Mouse (Mus musculus) intestine, embryonic 14.5 days (tissue): Measurements from ENCODE around the gene Olfr924. TPM values are rescaled to one million over a fixed set of nuclear protein-coding genes. Genes with fewer than 3 reads are reported as not detected.
"Not testable (repeated sequence)": the region's sequence is repeated elsewhere in the genome, so short reads cannot be mapped to it uniquely, and the experiment has no call there.

Experiments used
- ATAC-seq: fragments of 200-750 bp; cut with Nextera tagmentation; replicated peaks from 2 replicates; pipeline ENCODE4 v1.8.0; 2017; ENCODE audit warnings: low read depth, moderate number of reproducible peaks, moderate TSS enrichment, moderate library complexity; ENCODE audit not compliant: low FRiP score, low TSS enrichment
- DNase-seq: peaks from one replicate; pipeline ENCODE4 v3.0.0-alpha.2; 2018; ENCODE audit warnings: low spot score
- H3K27ac ChIP-seq: fragments of 300-500 bp; sonication (generic); 2 replicates; pipeline ENCODE4 v1.5.1; 2014; ENCODE audit warnings: low read depth, mild to moderate bottlenecking, control low read depth
- H3K27me3 ChIP-seq: fragments of 300-500 bp; sonication (generic); replicated peaks from 2 replicates; pipeline ENCODE4 v1.6.1; 2014; ENCODE audit warnings: low read length, control low read depth; ENCODE audit not compliant: control insufficient read depth, insufficient read depth
- H3K36me3 ChIP-seq: fragments of 300-500 bp; sonication (generic); 2 replicates; pipeline ENCODE4 v1.6.1; 2014; ENCODE audit warnings: low read length, control low read depth; ENCODE audit not compliant: control insufficient read depth, insufficient read depth
- H3K4me1 ChIP-seq: fragments of 300-500 bp; sonication (generic); replicated peaks from 2 replicates; pipeline ENCODE4 v1.6.1; 2014; ENCODE audit warnings: low read length, control low read depth, mixed read lengths; ENCODE audit not compliant: control insufficient read depth, insufficient read depth
- H3K4me2 ChIP-seq: fragments of 300-500 bp; sonication (generic); 2 replicates; pipeline ENCODE4 v1.6.1; 2014; ENCODE audit warnings: low read length
- H3K4me3 ChIP-seq: fragments of 300-500 bp; sonication (generic); 2 replicates; pipeline ENCODE4 v1.5.1; 2014; ENCODE audit warnings: low read depth, low read length, control low read depth, mixed read lengths
- H3K9ac ChIP-seq: fragments of 300-500 bp; sonication (generic); 2 replicates; pipeline ENCODE4 v1.6.1; 2014; ENCODE audit warnings: mild to moderate bottlenecking, low read length
- H3K9me3 ChIP-seq: fragments of 300-500 bp; sonication (generic); 2 replicates; pipeline ENCODE4 v1.6.1; 2016; ENCODE audit warnings: low read length, control low read depth; ENCODE audit not compliant: control insufficient read depth
- WGBS: fragments of 180-500 bp; shearing (Covaris S2); extraction: QIAGEN DNeasy Blood & Tissue Kit; methylation state at CpG from one replicate; pipeline ENCODE4 v1.1.7; 2014; 5-methylcytosine and 5-hydroxymethylcytosine counted together
- polyA plus RNA-seq: library from polyadenylated mRNA; unstranded; fragments of >200 nt; fragmentation: Nextera tagmentation; extraction: Ambion mirVana; gene quantifications from 2 replicates; pipeline ENCODE4 v1.2.1, GENCODE M21; 2014

Olfr924 gene
- not detected in 2 replicates for polyA plus RNA-seq

DNA sequence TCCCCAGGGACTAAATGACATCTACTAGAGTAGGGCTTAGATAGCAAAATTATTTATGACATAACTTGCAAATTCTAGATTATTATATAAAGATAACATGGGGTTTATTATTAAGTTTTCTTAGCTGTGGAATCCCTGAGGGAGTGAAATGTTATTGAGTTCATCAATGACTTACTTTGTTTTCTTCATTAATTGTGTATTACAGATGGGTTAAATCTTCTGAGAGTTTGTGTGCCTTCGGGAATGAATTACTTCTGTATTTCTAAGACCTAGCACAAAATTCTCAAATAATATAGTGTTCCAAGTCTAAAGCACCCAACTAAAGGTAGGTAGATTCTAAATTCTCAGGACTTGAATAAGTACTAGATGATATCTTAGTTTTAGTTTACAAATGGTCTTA lies at the start of gene Olfr924:
Olfr924 (plus strand) TSS at position 301 of the 400 bp plus-strand sequence.
- H3K9me3 ChIP-seq = no peaks in the 10 kb centered on the region
- DNase-seq (no peak), ATAC-seq (no peak)
- WGBS = 88% methylated on average over 1 of the region's 1 CpGs
- no peaks in the 10 kb centered on the region for H3K27me3 ChIP-seq
- no peak within 1 kb of the TSS for H3K9ac ChIP-seq
- no peak within 1 kb of the TSS for H3K27ac ChIP-seq
- H3K4me1 ChIP-seq = no peaks in the 10 kb centered on the region
- H3K4me3 ChIP-seq = no peak within 1 kb of the TSS
- H3K4me2 ChIP-seq = no peak within 1 kb of the TSS
- no peaks in the 10 kb centered on the region for H3K36me3 ChIP-seq

DNA sequence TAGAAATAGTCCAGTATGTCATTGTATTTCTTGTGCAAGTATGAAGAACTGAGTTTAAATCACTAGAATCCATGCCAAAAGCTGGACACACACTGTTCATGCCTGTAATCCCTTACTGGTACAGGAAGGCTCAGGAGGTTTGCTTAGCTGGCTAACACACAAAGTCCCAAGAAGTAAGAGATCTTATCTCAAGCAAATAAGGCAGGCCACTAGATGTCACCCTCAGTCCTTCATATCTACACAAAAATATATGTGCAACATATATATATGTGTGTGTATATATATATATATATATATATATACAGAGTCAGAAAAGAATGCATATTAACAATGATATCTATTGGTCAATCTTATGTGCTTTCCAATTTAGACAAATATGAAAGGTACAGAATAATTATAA lies 38.6 kb upstream of the Olfr924 start:
- DNase-seq = no peak
- ATAC-seq = no peak

DNA sequence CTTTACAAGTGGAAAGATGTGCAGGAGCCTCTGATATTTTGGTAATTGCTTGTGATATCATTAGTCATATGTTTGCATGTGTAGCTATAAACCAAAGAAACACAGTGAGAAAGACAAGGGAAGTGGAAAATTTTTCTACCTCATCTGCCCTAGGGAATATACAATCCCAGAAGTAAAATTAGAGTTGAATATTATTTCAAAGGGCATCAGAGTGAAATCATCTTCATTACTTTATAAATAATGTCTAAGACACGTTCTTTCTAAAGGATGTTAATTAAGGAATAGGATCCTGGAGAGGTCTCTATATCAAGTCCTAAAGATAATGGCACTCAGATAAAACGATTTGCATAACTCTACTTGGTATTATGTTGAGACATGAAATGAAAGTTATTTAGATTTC lies 29.9 kb upstream of the Olfr924 start, which contains the start of gene Olfr922:
Olfr922 (plus strand) TSS at position 301 of the 400 bp plus-strand sequence.
- H3K36me3 ChIP-seq = no peaks in the 10 kb centered on the region
- H3K4me2 ChIP-seq = no peak within 1 kb of the TSS
- no peaks in the 10 kb centered on the region for H3K27me3 ChIP-seq
- no peak within 1 kb of the TSS for H3K4me3 ChIP-seq
- H3K9me3 ChIP-seq = no peaks in the 10 kb centered on the region
- 74% methylated on average over 2 of the region's 2 CpGs for WGBS
- no peak for DNase-seq
- no peaks in the 10 kb centered on the region for H3K4me1 ChIP-seq
- no peak for ATAC-seq
- no peak within 1 kb of the TSS for H3K9ac ChIP-seq
- no peak within 1 kb of the TSS for H3K27ac ChIP-seq

More for the DNA sequence above, 38.6 kb upstream of the Olfr924 start:
- Histone ChIP-seq H3K4me2 (no peak overlapping the region), H3K4me1 (no peaks in the 10 kb centered on the region), H3K36me3 (no peaks in the 10 kb centered on the region), H3K9ac (no peak overlapping the region), H3K27ac (no peak overlapping the region), H3K4me3 (no peak overlapping the region), H3K9me3 (no peaks in the 10 kb centered on the region), H3K27me3 (no peaks in the 10 kb centered on the region)

DNA sequence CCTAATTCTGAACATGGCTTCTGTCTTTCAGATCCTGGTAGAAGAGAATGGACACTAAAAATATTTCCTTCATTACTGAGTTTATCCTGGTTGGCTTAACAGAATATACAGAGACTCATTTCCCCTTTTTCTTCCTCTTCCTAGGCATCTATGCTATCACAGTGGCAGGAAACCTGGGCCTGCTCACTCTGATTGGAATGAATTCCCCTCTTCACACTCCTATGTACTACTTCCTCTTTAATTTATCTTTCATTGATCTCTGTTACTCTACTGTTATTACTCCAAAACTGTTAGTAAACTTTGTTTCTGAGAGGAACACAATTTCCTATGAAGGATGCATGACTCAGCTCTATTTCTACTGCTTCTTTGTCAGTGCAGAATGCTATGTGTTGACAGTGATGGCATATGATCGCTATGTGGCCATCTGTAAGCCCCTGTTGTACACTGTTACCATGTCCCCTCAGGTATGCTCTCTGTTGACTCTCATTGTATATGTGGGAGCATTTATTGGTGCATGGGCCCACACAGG lies 28.7 kb upstream of the Olfr924 start:
- Histone ChIP-seq H3K4me2 (no peak overlapping the region), H3K36me3 (no peaks in the 10 kb centered on the region), H3K9me3 (no peaks in the 10 kb centered on the region), H3K4me1 (no peaks in the 10 kb centered on the region), H3K27me3 (no peaks in the 10 kb centered on the region), H3K4me3 (no peak overlapping the region), H3K9ac (no peak overlapping the region), H3K27ac (no peak overlapping the region)
- DNase-seq = no peak
- 96% methylated on average over 1 of the region's 1 CpGs for WGBS
- no peak for ATAC-seq

DNA sequence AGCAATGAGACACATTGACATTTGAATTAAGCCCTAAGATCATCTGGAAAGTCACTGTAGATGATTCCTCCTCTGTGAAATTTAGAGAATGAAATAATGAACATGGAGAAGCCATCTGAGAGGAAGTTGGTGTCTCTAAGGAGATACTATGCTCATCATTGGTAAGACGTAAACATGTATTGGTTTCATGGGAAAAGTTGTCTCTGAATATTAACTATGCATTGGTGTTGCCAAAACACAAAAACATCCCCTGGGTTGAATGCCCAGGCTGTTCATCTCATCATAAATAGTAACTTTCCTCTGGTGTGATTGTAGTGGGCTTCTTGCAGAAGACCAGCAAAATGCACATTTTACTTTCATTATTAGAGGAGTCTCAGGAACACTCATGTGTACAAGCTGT lies 18.0 kb upstream of the Olfr924 start, which contains the start of gene Olfr923:
Olfr923 (plus strand) TSS at position 301 of the 400 bp plus-strand sequence.
- no peak within 1 kb of the TSS for H3K4me2 ChIP-seq
- ATAC-seq = no peak
- no peaks in the 10 kb centered on the region for H3K9me3 ChIP-seq
- H3K4me3 ChIP-seq = no peak within 1 kb of the TSS
- no peak within 1 kb of the TSS for H3K9ac ChIP-seq
- DNase-seq = no peak
- no peaks in the 10 kb centered on the region for H3K4me1 ChIP-seq
- H3K36me3 ChIP-seq = no peaks in the 10 kb centered on the region
- H3K27ac ChIP-seq = no peak within 1 kb of the TSS
- no peaks in the 10 kb centered on the region for H3K27me3 ChIP-seq
- WGBS = 90% methylated on average over 1 of the region's 1 CpGs

- H3K36me3 ChIP-seq = no peaks in the 10 kb centered on the region
- no peak overlapping the region for H3K9ac ChIP-seq
- no peaks in the 10 kb centered on the region for H3K4me1 ChIP-seq
- no peak overlapping the region for H3K4me2 ChIP-seq
- DNase-seq (no peak), ATAC-seq (no peak)
- WGBS = 84% methylated on average over 2 of the region's 2 CpGs
- no peaks in the 10 kb centered on the region for H3K27me3 ChIP-seq
- no peak overlapping the region for H3K27ac ChIP-seq
- no peak overlapping the region for H3K4me3 ChIP-seq
- H3K9me3 ChIP-seq = no peaks in the 10 kb centered on the region
Observed at GRCm38 (mm10) chr9:38833027-38833426, 11.2 kb upstream of the Olfr924 start.

- Histone ChIP-seq H3K4me1 (no peaks in the 10 kb centered on the region), H3K27ac (no peak within 1 kb of the TSS), H3K9ac (no peak within 1 kb of the TSS), H3K4me3 (no peak within 1 kb of the TSS), H3K36me3 (no peaks in the 10 kb centered on the region), H3K4me2 (no peak within 1 kb of the TSS), H3K27me3 (no peaks in the 10 kb centered on the region), H3K9me3 (no peaks in the 10 kb centered on the region)
- no peak for ATAC-seq
- no peak for DNase-seq
Observed at GRCm38 (mm10) chr9:38854760-38855159, 10.5 kb downstream of the Olfr924 start, which contains the start of gene Olfr26. Olfr26 (plus strand) TSS chr9:38855060.

DNA sequence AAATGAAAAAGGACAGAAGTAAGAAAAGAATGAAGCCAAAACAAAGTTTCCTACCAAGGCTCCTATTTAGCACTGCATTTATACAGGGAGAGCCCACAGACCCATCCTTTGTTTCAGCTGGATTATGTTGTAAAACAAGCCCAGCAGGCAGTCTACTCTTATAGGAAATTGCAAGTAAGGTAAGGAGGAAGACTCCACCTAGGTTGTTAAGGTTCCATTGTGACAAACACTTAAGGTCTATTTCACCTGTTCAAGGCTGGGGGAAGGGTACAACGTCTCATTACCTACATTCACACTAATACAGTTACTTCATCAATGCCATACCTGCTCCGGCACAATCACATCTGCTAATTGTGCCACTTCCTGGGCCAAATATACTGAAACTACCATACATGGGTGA lies 30.6 kb downstream of the Olfr924 start:
- 60% methylated on average over 2 of the region's 2 CpGs for WGBS
- not testable (repeated sequence) for H3K4me1 ChIP-seq, H3K36me3 ChIP-seq, H3K27ac ChIP-seq, H3K4me3 ChIP-seq, H3K9ac ChIP-seq, H3K9me3 ChIP-seq, H3K4me2 ChIP-seq, ATAC-seq, DNase-seq, H3K27me3 ChIP-seq

DNA sequence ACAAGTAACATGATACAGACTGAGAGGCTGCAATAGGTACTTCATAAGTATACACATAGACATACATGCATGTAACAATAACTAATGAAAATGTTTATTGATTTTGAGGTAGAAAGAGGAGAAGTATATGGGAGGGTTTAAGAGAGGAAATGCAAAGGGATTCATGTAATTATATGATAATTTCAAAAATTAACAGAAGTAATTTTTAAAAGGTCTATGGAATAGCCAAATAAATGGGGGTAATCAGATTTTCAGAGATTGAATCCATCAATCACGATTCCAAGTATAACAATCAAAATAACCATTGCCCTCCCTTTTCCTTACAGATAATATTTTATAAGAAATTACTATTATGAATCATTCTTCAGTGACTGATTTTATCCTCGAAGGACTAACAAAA lies 32.6 kb downstream of the Olfr924 start, which contains the start of gene Olfr926:
Olfr926 (plus strand) TSS at position 301 of the 400 bp plus-strand sequence.
- no peak for DNase-seq
- Histone ChIP-seq H3K4me2 (no peak within 1 kb of the TSS), H3K36me3 (no peaks in the 10 kb centered on the region), H3K27me3 (no peaks in the 10 kb centered on the region), H3K9ac (no peak within 1 kb of the TSS), H3K4me1 (no peaks in the 10 kb centered on the region), H3K4me3 (no peak within 1 kb of the TSS), H3K9me3 (0 out of 2 replicates have a peak, but pooled peaks cover 3% of the 10 kb centered on the region), H3K27ac (no peak within 1 kb of the TSS)
- 81% methylated on average over 2 of the region's 2 CpGs for WGBS
- no peak for ATAC-seq
